Mouse (Mus musculus): ENCODE measurements around the gene Nanp. TPM values are rescaled to one million over a fixed set of nuclear protein-coding genes. Genes with fewer than 3 reads are reported as not detected.

Nanp gene
- 33.5 and 38.0 TPM in 2 replicates for polyA plus RNA-seq (2014; fragmentation: Nextera tagmentation; extraction: Ambion mirVana)

- Histone ChIP-seq H3K4me1 (ENCODE audit: control insufficient read depth, insufficient read depth, low read length) (peaks cover 11% of the 10 kb centered on the region), H3K4me3 (replicated peaks; ENCODE audit: low read depth, low read length) (peak within 1 kb of the TSS; percentile 93), H3K27me3 (ENCODE audit: control insufficient read depth, insufficient read depth, low read length) (no peaks in the 10 kb centered on the region), H3K36me3 (ENCODE audit: control insufficient read depth, insufficient read depth, low read length) (no peaks in the 10 kb centered on the region), H3K27ac (replicated peaks; ENCODE audit: low read depth, low read length) (peak within 1 kb of the TSS; percentile 73), H3K9me3 (ENCODE audit: control insufficient read depth, low read length) (no peaks in the 10 kb centered on the region), H3K9ac (replicated peaks; ENCODE audit: low read length) (peak within 1 kb of the TSS; percentile 92), H3K4me2 (ENCODE audit: low read length) (peak within 1 kb of the TSS; percentile 68)
- peak; percentile 98 for DNase-seq
- WGBS, result under 1% methylated on average over 33 of the region's 34 CpGs
- ATAC-seq (ENCODE audit: low FRiP score, low TSS enrichment), result peak; percentile 97
Observed at GRCm38 (mm10) chr2:151039232-151039695, at the start of gene Nanp, which contains the start of gene Ninl. Gene Nanp (minus strand): TSS chr2:151039398. Gene Ninl (minus strand): TSS chr2:151039382.

- WGBS, result 90% methylated on average over 1 of the region's 1 CpGs
- ATAC-seq (ENCODE audit: low FRiP score, low TSS enrichment) (no peak), DNase-seq (no peak)
- H3K36me3 ChIP-seq (ENCODE audit: control insufficient read depth, insufficient read depth, low read length), result no peaks in the 10 kb centered on the region
- H3K4me2 ChIP-seq (ENCODE audit: low read length), result no peak overlapping the region
- no peak overlapping the region for H3K27ac ChIP-seq (replicated peaks; ENCODE audit: low read depth, low read length)
- H3K27me3 ChIP-seq (ENCODE audit: control insufficient read depth, insufficient read depth, low read length), result no peaks in the 10 kb centered on the region
- no peaks in the 10 kb centered on the region for H3K9me3 ChIP-seq (ENCODE audit: control insufficient read depth, low read length)
- H3K9ac ChIP-seq (replicated peaks; ENCODE audit: low read length), result no peak overlapping the region
- H3K4me1 ChIP-seq (ENCODE audit: control insufficient read depth, insufficient read depth, low read length), result no peaks in the 10 kb centered on the region
- H3K4me3 ChIP-seq (replicated peaks; ENCODE audit: low read depth, low read length), result no peak overlapping the region
Observed at GRCm38 (mm10) chr2:151056637-151057036, 17.4 kb upstream of the Nanp start.

GRCm38 (mm10) chr2:151040411-151040810 is 1.2 kb upstream of the Nanp start:
- 91% methylated on average over 1 of the region's 1 CpGs for WGBS
- no peak for ATAC-seq (ENCODE audit: low FRiP score, low TSS enrichment)
- peaks cover 11% of the 10 kb centered on the region for H3K4me1 ChIP-seq (ENCODE audit: control insufficient read depth, insufficient read depth, low read length)

GRCm38 (mm10) chr2:151039726-151040125 is 528 bp upstream of the Nanp start:
- H3K4me2 ChIP-seq (ENCODE audit: low read length), result peak overlapping the region; percentile 68
- peak overlapping the region; percentile 63 for H3K27ac ChIP-seq (replicated peaks; ENCODE audit: low read depth, low read length)
- H3K4me1 ChIP-seq (ENCODE audit: control insufficient read depth, insufficient read depth, low read length), result peaks cover 11% of the 10 kb centered on the region
- no peaks in the 10 kb centered on the region for H3K9me3 ChIP-seq (ENCODE audit: control insufficient read depth, low read length)
- no peaks in the 10 kb centered on the region for H3K27me3 ChIP-seq (ENCODE audit: control insufficient read depth, insufficient read depth, low read length)
- H3K4me3 ChIP-seq (replicated peaks; ENCODE audit: low read depth, low read length), result peak overlapping the region; percentile 93
- DNase-seq (peak; percentile 39), ATAC-seq (ENCODE audit: low FRiP score, low TSS enrichment) (peak; percentile 22; the same call in 1 of the 2 replicates)
- no peaks in the 10 kb centered on the region for H3K36me3 ChIP-seq (ENCODE audit: control insufficient read depth, insufficient read depth, low read length)
- WGBS, result 47% methylated on average over 8 of the region's 8 CpGs
- H3K9ac ChIP-seq (replicated peaks; ENCODE audit: low read length), result peak overlapping the region; percentile 92

More at GRCm38 (mm10) chr2:151040411-151040810, 1.2 kb upstream of the Nanp start:
- Histone ChIP-seq H3K9ac (replicated peaks; ENCODE audit: low read length) (no peak overlapping the region), H3K27me3 (ENCODE audit: control insufficient read depth, insufficient read depth, low read length) (no peaks in the 10 kb centered on the region), H3K9me3 (ENCODE audit: control insufficient read depth, low read length) (no peaks in the 10 kb centered on the region), H3K4me2 (ENCODE audit: low read length) (no peak overlapping the region), H3K4me3 (replicated peaks; ENCODE audit: low read depth, low read length) (no peak overlapping the region), H3K36me3 (ENCODE audit: control insufficient read depth, insufficient read depth, low read length) (no peaks in the 10 kb centered on the region), H3K27ac (replicated peaks; ENCODE audit: low read depth, low read length) (no peak overlapping the region)
- DNase-seq, result no peak

- no peaks in the 10 kb centered on the region for H3K36me3 ChIP-seq (ENCODE audit: control insufficient read depth, insufficient read depth, low read length)
- ATAC-seq (ENCODE audit: low FRiP score, low TSS enrichment), result no peak
Observed at GRCm38 (mm10) chr2:151038811-151039222, 381 bp downstream of the Nanp start.

GRCm38 (mm10) chr2:151037876-151038552 is 1.2 kb downstream of the Nanp start:
- H3K36me3 ChIP-seq (ENCODE audit: control insufficient read depth, insufficient read depth, low read length), result no peaks in the 10 kb centered on the region
- H3K9me3 ChIP-seq (ENCODE audit: control insufficient read depth, low read length), result no peaks in the 10 kb centered on the region
- ATAC-seq (ENCODE audit: low FRiP score, low TSS enrichment), result no peak
- peaks cover 11% of the 10 kb centered on the region for H3K4me1 ChIP-seq (ENCODE audit: control insufficient read depth, insufficient read depth, low read length)
- no peak overlapping the region for H3K27ac ChIP-seq (replicated peaks; ENCODE audit: low read depth, low read length)
- H3K9ac ChIP-seq (replicated peaks; ENCODE audit: low read length), result peak overlapping the region; percentile 92
- peak overlapping the region; percentile 68 for H3K4me2 ChIP-seq (ENCODE audit: low read length)
- 58% methylated on average over 18 of the region's 18 CpGs for WGBS
- H3K27me3 ChIP-seq (ENCODE audit: control insufficient read depth, insufficient read depth, low read length), result no peaks in the 10 kb centered on the region
- H3K4me3 ChIP-seq (replicated peaks; ENCODE audit: low read depth, low read length), result peak overlapping the region; percentile 93
- DNase-seq, result peak; percentile 1

More at GRCm38 (mm10) chr2:151038811-151039222, 381 bp downstream of the Nanp start:
- Histone ChIP-seq H3K9ac (replicated peaks; ENCODE audit: low read length) (peak overlapping the region; percentile 92), H3K27ac (replicated peaks; ENCODE audit: low read depth, low read length) (peak overlapping the region; percentile 73), H3K4me1 (ENCODE audit: control insufficient read depth, insufficient read depth, low read length) (peaks cover 11% of the 10 kb centered on the region), H3K9me3 (ENCODE audit: control insufficient read depth, low read length) (no peaks in the 10 kb centered on the region), H3K4me3 (replicated peaks; ENCODE audit: low read depth, low read length) (peak overlapping the region; percentile 93), H3K4me2 (ENCODE audit: low read length) (peak overlapping the region; percentile 68), H3K27me3 (ENCODE audit: control insufficient read depth, insufficient read depth, low read length) (no peaks in the 10 kb centered on the region)
- WGBS, result under 1% methylated on average over 30 of the region's 30 CpGs
- peak; percentile 58 for DNase-seq

GRCm38 (mm10) chr2:151037292-151037691 is 1.9 kb downstream of the Nanp start:
- Histone ChIP-seq H3K27ac (replicated peaks; ENCODE audit: low read depth, low read length) (no peak overlapping the region), H3K4me1 (ENCODE audit: control insufficient read depth, insufficient read depth, low read length) (peaks cover 11% of the 10 kb centered on the region), H3K36me3 (ENCODE audit: control insufficient read depth, insufficient read depth, low read length) (no peaks in the 10 kb centered on the region), H3K27me3 (ENCODE audit: control insufficient read depth, insufficient read depth, low read length) (no peaks in the 10 kb centered on the region), H3K4me2 (ENCODE audit: low read length) (peak overlapping the region; percentile 68; the same call in 1 of the 2 replicates), H3K9ac (replicated peaks; ENCODE audit: low read length) (0 out of 2 replicates have a peak overlapping the region, but pooled peaks have one; percentile 31), H3K9me3 (ENCODE audit: control insufficient read depth, low read length) (no peaks in the 10 kb centered on the region), H3K4me3 (replicated peaks; ENCODE audit: low read depth, low read length) (no peak overlapping the region)
- 98% methylated on average over 1 of the region's 1 CpGs for WGBS
- ATAC-seq (ENCODE audit: low FRiP score, low TSS enrichment) (no peak), DNase-seq (no peak)

GRCm38 (mm10) chr2:151036721-151037120 is 2.5 kb downstream of the Nanp start:
- no peaks in the 10 kb centered on the region for H3K9me3 ChIP-seq (ENCODE audit: control insufficient read depth, low read length)
- no peak overlapping the region for H3K27ac ChIP-seq (replicated peaks; ENCODE audit: low read depth, low read length)
- H3K36me3 ChIP-seq (ENCODE audit: control insufficient read depth, insufficient read depth, low read length), result no peaks in the 10 kb centered on the region
- no peaks in the 10 kb centered on the region for H3K27me3 ChIP-seq (ENCODE audit: control insufficient read depth, insufficient read depth, low read length)
- H3K4me1 ChIP-seq (ENCODE audit: control insufficient read depth, insufficient read depth, low read length), result peaks cover 11% of the 10 kb centered on the region
- H3K4me3 ChIP-seq (replicated peaks; ENCODE audit: low read depth, low read length), result no peak overlapping the region
- DNase-seq, result no peak
- no peak for ATAC-seq (ENCODE audit: low FRiP score, low TSS enrichment)
- WGBS, result 93% methylated on average over 2 of the region's 2 CpGs
- H3K9ac ChIP-seq (replicated peaks; ENCODE audit: low read length), result no peak overlapping the region
- no peak overlapping the region for H3K4me2 ChIP-seq (ENCODE audit: low read length)

GRCm38 (mm10) chr2:151034435-151034834 is 4.8 kb downstream of the Nanp start:
- Histone ChIP-seq H3K9ac (replicated peaks; ENCODE audit: low read length) (no peak overlapping the region), H3K4me1 (ENCODE audit: control insufficient read depth, insufficient read depth, low read length) (peaks cover 7% of the 10 kb centered on the region), H3K4me3 (replicated peaks; ENCODE audit: low read depth, low read length) (no peak overlapping the region), H3K27ac (replicated peaks; ENCODE audit: low read depth, low read length) (no peak overlapping the region), H3K4me2 (ENCODE audit: low read length) (no peak overlapping the region), H3K27me3 (ENCODE audit: control insufficient read depth, insufficient read depth, low read length) (no peaks in the 10 kb centered on the region), H3K9me3 (ENCODE audit: control insufficient read depth, low read length) (no peaks in the 10 kb centered on the region), H3K36me3 (ENCODE audit: control insufficient read depth, insufficient read depth, low read length) (peaks cover under 1% of the 10 kb centered on the region; the same call in 1 of the 2 replicates)
- DNase-seq (no peak), ATAC-seq (ENCODE audit: low FRiP score, low TSS enrichment) (no peak)
- 94% methylated on average over 3 of the region's 3 CpGs for WGBS
